Mouse (Mus musculus): ENCODE results near the gene Pax5.
A peak's percentile ranks its signal among the peaks of the same experiment; 100 is the strongest.
"Not testable (repeated sequence)": the region's sequence is repeated elsewhere in the genome, so short reads cannot be mapped to it uniquely, and the experiment has no call there.

Pax5 gene

GRCm38 (mm10) chr4:44709740-44710700 is at the start of gene Pax5:
Gene Pax5 (minus strand): TSS chr4:44710487.
- DNase-seq (ENCODE audit: inconsistent ontology term): no peak

- DNase-seq (ENCODE audit: inconsistent ontology term): not testable (repeated sequence)
These were observed 46.8 kb upstream of the Pax5 start for GRCm38 (mm10) chr4:44757131-44757530.

DNA sequence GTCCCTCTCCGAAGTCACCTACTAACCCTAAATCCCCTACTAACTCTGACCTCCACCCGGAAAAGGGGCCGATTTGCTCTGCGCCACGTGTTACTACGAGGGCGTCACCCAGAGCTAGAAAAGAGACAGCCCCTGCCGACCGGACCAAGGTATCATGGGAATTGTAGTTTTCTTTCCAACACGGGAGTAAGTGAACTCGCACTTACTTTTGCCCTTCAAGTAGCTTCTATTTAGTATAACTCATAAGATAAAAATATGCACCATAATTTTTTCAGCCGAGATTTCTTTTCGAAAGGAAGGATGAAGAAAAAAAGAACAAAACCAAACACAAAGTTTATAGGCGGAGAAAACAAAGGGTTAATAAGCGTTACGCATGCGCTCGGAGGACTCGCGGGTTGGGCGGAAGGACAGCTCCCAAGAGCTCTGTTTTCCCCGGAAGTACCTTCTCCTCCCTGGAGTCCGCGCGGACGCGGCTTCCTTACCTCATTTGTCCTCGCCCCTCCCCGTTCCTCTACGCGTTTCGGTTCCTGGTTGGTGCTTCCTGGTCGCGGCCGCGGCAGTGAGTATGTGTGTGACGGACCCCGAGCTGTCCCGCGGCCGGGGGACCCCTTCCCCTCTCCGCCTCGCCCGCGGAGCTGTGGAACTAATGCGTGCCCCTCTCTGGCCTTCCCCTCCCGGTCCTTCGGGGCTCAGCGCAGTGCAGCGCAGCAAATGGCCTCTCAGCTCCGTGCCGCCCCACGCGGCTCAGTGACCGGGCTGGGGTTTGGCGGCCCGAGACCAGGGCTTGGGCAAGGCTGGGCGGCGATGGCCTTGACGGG is 46.1 kb upstream of the Pax5 start:
- DNase-seq (ENCODE audit: inconsistent ontology term): peak; percentile 97

DNA sequence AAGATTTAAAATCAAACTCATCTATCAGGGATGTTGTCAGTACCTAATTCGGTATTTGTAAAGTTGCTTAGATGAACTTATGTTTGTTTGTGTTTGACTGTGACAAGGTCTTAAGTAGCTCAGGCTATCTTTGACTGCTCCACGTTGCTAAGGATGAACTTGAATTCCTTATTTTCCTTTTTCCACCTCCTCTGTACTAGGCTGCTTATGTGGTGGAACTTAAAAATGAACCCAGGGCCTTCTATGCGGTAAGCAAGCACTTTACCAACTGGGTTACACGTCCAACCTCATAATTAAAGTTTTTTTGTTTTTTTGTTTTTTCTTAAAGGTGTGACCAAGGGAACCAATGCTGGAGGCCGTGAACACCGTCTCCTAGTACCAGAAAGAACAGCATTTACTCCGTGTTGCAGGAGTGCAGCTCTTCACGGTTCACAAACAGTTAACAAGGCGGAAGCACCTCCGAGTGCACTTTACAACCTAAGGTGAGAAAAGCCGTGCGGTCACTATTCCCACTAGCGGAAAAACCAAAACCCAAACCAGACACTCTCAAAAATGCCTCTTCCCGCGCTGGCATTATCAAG is 45.4 kb upstream of the Pax5 start, which contains the start of gene Zcchc7:
TSS of gene Zcchc7 (plus strand) at position 325 of the 581 bp plus-strand sequence.
- DNase-seq (ENCODE audit: inconsistent ontology term): no peak

DNA sequence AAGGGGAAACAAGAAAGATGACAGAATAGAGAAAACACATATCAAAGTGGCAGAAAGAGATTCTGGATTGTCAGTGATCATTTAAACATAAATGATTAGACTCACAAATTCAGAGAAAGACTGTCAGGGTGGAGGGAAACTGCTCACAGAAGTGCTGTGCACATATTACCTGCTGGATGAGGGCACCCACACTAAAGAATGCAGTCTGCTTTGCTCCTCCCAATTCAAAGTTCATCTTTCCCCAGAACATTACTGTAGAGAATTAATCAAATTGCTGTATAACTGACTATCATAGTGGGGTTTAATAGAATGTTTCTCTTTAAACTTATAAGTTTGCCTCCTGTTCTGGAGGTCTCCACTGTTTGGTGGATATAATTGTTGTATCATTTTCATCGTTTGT is 30.2 kb upstream of the Pax5 start:
- no peak for DNase-seq (ENCODE audit: inconsistent ontology term)

DNA sequence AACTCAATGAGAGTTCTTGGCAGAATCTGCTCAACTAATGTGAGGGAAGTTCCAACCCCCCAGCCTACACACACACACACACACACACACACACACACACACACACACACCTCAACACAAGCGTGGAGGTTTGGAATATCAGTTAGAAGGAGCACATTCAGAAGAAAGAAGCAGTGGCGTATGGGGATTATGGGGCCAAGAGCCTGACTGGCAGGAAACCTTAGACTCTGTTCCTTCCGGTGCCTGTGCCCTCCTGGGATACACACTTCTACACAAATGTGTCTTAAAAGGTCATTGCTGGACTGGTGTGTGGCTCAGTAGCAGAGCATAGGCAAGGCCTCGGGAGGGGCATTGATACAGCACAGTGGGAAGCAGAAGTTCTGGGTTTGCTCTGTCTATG is 10.9 kb upstream of the Pax5 start:
- DNase-seq (ENCODE audit: inconsistent ontology term): no peak

- DNase-seq (ENCODE audit: inconsistent ontology term): no peak
These were observed 9.8 kb upstream of the Pax5 start for GRCm38 (mm10) chr4:44720046-44720445.

GRCm38 (mm10) chr4:44717676-44718075 is 7.4 kb upstream of the Pax5 start:
- no peak for DNase-seq (ENCODE audit: inconsistent ontology term)

GRCm38 (mm10) chr4:44716391-44716790 is 6.1 kb upstream of the Pax5 start:
- no peak for DNase-seq (ENCODE audit: inconsistent ontology term)

- no peak for DNase-seq (ENCODE audit: inconsistent ontology term)
These were observed 5.4 kb upstream of the Pax5 start for GRCm38 (mm10) chr4:44715621-44716160.

DNA sequence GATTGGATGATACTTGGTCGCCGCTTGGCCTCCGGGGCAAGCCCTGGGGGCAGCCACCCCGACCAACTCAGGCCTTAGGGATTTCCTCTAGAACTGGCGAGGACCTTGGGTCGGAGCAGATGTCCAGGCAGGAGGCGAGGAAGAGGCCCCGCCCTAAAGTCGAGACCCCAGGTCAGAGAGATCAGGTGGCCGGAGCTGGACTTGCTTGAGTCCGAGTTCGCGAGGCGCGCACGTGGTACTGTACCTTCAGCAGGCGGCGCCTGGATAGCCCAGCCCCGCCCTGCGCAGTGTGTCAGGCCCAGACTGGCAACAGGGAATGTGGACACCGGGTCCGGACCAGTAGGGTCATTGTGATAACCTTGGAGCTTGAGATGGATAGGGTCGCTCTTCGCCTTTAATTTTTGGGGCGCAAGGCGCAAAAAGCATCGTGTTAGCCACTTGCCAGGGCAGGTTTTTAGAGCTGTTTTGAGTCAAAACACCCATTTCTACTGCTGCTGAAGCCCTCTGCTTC is 3.9 kb upstream of the Pax5 start:
- DNase-seq (ENCODE audit: inconsistent ontology term): no peak

GRCm38 (mm10) chr4:44713554-44714051 is 3.3 kb upstream of the Pax5 start:
- DNase-seq (ENCODE audit: inconsistent ontology term): no peak

DNA sequence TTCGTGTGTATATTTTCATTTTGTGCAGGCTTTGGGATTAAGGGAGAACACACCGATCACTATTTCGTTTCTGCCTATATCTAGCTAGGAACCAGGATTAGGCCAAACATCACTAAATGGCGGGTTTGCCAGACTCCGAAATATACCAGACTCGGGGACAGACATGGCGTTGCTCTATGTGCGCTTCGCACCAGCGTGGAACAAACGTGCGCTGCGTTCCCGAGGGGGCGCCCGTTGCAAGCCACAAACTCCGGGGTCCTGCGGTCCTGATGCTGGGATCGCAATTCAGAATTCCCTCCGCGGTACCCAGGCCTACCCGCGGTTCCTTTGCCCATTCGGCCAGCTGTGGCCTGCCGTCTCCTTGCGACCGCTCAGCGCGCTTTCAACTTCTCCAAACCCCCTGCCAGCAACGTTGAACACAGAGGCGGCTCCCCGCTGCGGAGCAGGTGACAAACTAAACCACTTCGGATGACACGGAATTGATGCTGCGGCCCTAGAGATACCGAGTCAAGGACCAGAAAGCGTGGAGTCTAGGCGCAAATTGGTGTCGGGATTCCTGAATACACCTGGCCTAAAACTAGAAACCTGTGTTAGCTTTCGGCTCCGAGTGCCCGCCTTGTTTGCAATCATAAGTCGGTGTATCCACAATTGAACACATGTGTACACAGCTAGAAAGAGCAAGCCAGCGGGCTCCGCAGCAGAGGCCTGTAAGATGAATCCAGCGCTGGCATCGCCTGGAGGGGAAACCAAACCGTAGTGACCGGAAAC is 2.7 kb upstream of the Pax5 start:
- DNase-seq (ENCODE audit: inconsistent ontology term): peak; percentile 53

GRCm38 (mm10) chr4:44712051-44712700 is 1.9 kb upstream of the Pax5 start:
- DNase-seq (ENCODE audit: inconsistent ontology term): no peak

GRCm38 (mm10) chr4:44711136-44711900 is 1.0 kb upstream of the Pax5 start:
- no peak for DNase-seq (ENCODE audit: inconsistent ontology term)

DNA sequence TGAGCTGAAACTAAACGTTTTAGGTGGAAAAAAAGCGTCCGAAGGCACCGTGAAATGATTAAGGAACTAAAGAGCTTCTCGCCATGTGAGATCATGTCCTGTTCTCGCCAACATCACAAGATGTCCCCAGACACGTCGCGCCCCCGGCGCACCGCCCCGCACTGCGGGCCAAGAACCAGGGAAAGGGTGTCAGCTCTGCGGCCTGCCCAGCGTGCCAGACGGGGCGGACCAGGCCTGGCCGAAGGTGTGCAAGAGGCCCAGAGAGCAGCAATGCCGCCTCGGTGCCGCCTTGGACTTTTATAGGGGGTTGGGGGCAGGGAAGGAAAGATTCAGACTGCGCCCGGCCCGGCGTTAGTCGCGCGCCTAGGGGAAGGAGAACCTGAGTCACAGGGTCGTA is 412 bp upstream of the Pax5 start:
- DNase-seq (ENCODE audit: inconsistent ontology term): no peak

DNA sequence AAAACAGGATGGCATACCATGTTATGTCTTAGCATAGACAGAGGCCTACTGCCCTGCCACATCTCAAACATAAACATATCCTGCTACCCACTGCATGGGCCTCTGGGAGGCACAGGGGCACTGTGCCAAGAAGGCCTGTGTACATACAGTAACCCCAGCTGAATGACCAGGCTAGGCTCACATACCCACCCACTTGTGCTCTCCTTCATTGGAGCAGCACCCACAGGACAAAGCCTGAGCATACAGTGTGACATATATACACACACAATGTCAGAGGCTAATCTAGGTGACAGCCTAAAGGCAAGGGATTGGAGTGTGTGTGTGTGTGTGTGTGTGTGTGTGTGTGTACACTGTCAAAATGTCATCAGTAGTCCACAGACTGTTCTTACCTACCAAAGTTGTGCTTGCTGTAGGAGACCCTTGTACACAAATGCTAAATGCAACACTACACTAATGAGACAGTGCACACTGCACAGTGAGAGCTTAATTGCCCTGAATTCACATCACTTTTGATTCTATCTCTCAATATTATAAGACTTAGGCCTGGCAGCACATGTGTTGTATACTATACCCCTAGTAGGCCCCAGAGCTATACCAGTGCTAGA is 1.1 kb downstream of the Pax5 start:
- no peak for DNase-seq (ENCODE audit: inconsistent ontology term)

DNA sequence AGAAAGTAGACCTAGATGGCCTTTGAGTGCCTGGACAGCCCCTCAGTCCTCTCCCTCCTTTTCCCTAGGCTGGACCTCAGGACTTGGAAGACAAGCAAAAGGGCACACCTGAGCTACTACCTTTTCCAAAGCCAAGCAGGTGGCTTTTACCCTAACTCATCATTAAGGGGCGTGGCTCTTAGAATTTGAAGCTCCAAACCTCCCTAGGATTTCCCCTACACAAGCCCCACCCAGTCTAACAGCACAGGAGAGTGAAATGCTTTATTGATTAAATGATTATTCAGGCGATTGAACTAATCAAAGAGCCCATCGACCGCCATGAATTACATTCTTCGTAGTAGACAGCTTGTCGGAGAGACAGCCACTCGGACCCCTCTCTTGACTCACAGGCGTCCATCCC is 2.0 kb downstream of the Pax5 start:
- no peak for DNase-seq (ENCODE audit: inconsistent ontology term)

- DNase-seq (ENCODE audit: inconsistent ontology term): no peak
These were observed 3.4 kb downstream of the Pax5 start for GRCm38 (mm10) chr4:44706865-44707264.

Data from Muller cell, postnatal 12 days (primary cell).